Mouse (Mus musculus): ENCODE data around the gene Aldh9a1. TPM values are rescaled to one million over a fixed set of nuclear protein-coding genes. Genes with fewer than 3 reads are reported as not detected.
"Not testable (repeated sequence)": the region's sequence is repeated elsewhere in the genome, so short reads cannot be mapped to it uniquely, and the experiment has no call there.

Aldh9a1 gene
- polyA plus RNA-seq, 1 experiment, result 33.4 TPM

- no peaks in the 10 kb centered on the region for H3K4me1 ChIP-seq (ENCODE audit: control insufficient read depth, insufficient read depth, low read length)
- TF ChIP-seq CTCF (IDR thresholded peaks at IDR 0.05; ENCODE audit: extremely low read depth, insufficient read depth, low read length), result no peak
- TF ChIP-seq POLR2A (IDR thresholded peaks at IDR 0.05; ENCODE audit: extremely low read depth, insufficient read depth, low read length), result no peak
- H3K27ac ChIP-seq (ENCODE audit: insufficient read depth, low read length), result no peak overlapping the region
- no peak overlapping the region for H3K4me3 ChIP-seq (ENCODE audit: insufficient read depth, low read length)
These were observed 28.1 kb upstream of the Aldh9a1 start for GRCm38 (mm10) chr1:167321691-167322090.

- H3K4me3 ChIP-seq (ENCODE audit: insufficient read depth, low read length), result no peak overlapping the region
- H3K4me1 ChIP-seq (ENCODE audit: control insufficient read depth, insufficient read depth, low read length), result no peaks in the 10 kb centered on the region
- no peak for TF ChIP-seq POLR2A (IDR thresholded peaks at IDR 0.05; ENCODE audit: extremely low read depth, insufficient read depth, low read length)
- TF ChIP-seq CTCF (IDR thresholded peaks at IDR 0.05; ENCODE audit: extremely low read depth, insufficient read depth, low read length), result no peak
- no peak overlapping the region for H3K27ac ChIP-seq (ENCODE audit: insufficient read depth, low read length)
These were observed 21.0 kb upstream of the Aldh9a1 start for GRCm38 (mm10) chr1:167328776-167329175.

GRCm38 (mm10) chr1:167331106-167331505 lies 18.7 kb upstream of the Aldh9a1 start:
- TF ChIP-seq CTCF (IDR thresholded peaks at IDR 0.05; ENCODE audit: extremely low read depth, insufficient read depth, low read length) (no peak), POLR2A (IDR thresholded peaks at IDR 0.05; ENCODE audit: extremely low read depth, insufficient read depth, low read length) (no peak)
- no peaks in the 10 kb centered on the region for H3K4me1 ChIP-seq (ENCODE audit: control insufficient read depth, insufficient read depth, low read length)
- H3K4me3 ChIP-seq (ENCODE audit: insufficient read depth, low read length), result no peak overlapping the region
- H3K27ac ChIP-seq (ENCODE audit: insufficient read depth, low read length), result no peak overlapping the region

GRCm38 (mm10) chr1:167336398-167336797 lies 13.4 kb upstream of the Aldh9a1 start:
- H3K4me1 ChIP-seq (ENCODE audit: control insufficient read depth, insufficient read depth, low read length), result no peaks in the 10 kb centered on the region
- H3K27ac ChIP-seq (ENCODE audit: insufficient read depth, low read length), result no peak overlapping the region
- H3K4me3 ChIP-seq (ENCODE audit: insufficient read depth, low read length), result no peak overlapping the region
- no peak for TF ChIP-seq CTCF (IDR thresholded peaks at IDR 0.05; ENCODE audit: extremely low read depth, insufficient read depth, low read length)
- TF ChIP-seq POLR2A (IDR thresholded peaks at IDR 0.05; ENCODE audit: extremely low read depth, insufficient read depth, low read length), result no peak

- H3K4me1 ChIP-seq (ENCODE audit: control insufficient read depth, insufficient read depth, low read length), result no peaks in the 10 kb centered on the region
- no peak overlapping the region for H3K27ac ChIP-seq (ENCODE audit: insufficient read depth, low read length)
- H3K4me3 ChIP-seq (ENCODE audit: insufficient read depth, low read length), result no peak overlapping the region
- TF ChIP-seq CTCF (IDR thresholded peaks at IDR 0.05; ENCODE audit: extremely low read depth, insufficient read depth, low read length) (peak; percentile 80), POLR2A (IDR thresholded peaks at IDR 0.05; ENCODE audit: extremely low read depth, insufficient read depth, low read length) (no peak)
These were observed 12.2 kb upstream of the Aldh9a1 start for GRCm38 (mm10) chr1:167337463-167338095.

GRCm38 (mm10) chr1:167339177-167339781 lies 10.5 kb upstream of the Aldh9a1 start:
- Histone ChIP-seq H3K4me3 (ENCODE audit: insufficient read depth, low read length) (no peak overlapping the region), H3K27ac (ENCODE audit: insufficient read depth, low read length) (no peak overlapping the region), H3K4me1 (ENCODE audit: control insufficient read depth, insufficient read depth, low read length) (no peaks in the 10 kb centered on the region)
- TF ChIP-seq POLR2A (IDR thresholded peaks at IDR 0.05; ENCODE audit: extremely low read depth, insufficient read depth, low read length) (no peak), CTCF (IDR thresholded peaks at IDR 0.05; ENCODE audit: extremely low read depth, insufficient read depth, low read length) (no peak)

GRCm38 (mm10) chr1:167340111-167340787 lies 9.5 kb upstream of the Aldh9a1 start:
- Histone ChIP-seq H3K27ac (ENCODE audit: insufficient read depth, low read length) (no peak overlapping the region), H3K4me1 (ENCODE audit: control insufficient read depth, insufficient read depth, low read length) (no peaks in the 10 kb centered on the region), H3K4me3 (ENCODE audit: insufficient read depth, low read length) (peak overlapping the region; percentile 12)
- no peak for TF ChIP-seq CTCF (IDR thresholded peaks at IDR 0.05; ENCODE audit: extremely low read depth, insufficient read depth, low read length)
- TF ChIP-seq POLR2A (IDR thresholded peaks at IDR 0.05; ENCODE audit: extremely low read depth, insufficient read depth, low read length), result no peak

- no peak for TF ChIP-seq POLR2A (IDR thresholded peaks at IDR 0.05; ENCODE audit: extremely low read depth, insufficient read depth, low read length)
- TF ChIP-seq CTCF (IDR thresholded peaks at IDR 0.05; ENCODE audit: extremely low read depth, insufficient read depth, low read length), result no peak
- Histone ChIP-seq H3K4me1 (ENCODE audit: control insufficient read depth, insufficient read depth, low read length) (no peaks in the 10 kb centered on the region), H3K27ac (ENCODE audit: insufficient read depth, low read length) (no peak overlapping the region), H3K4me3 (ENCODE audit: insufficient read depth, low read length) (no peak overlapping the region)
These were observed 8.8 kb upstream of the Aldh9a1 start for GRCm38 (mm10) chr1:167340910-167341528.

- no peak for TF ChIP-seq CTCF (IDR thresholded peaks at IDR 0.05; ENCODE audit: extremely low read depth, insufficient read depth, low read length)
- TF ChIP-seq POLR2A (IDR thresholded peaks at IDR 0.05; ENCODE audit: extremely low read depth, insufficient read depth, low read length), result no peak
- H3K4me1 ChIP-seq (ENCODE audit: control insufficient read depth, insufficient read depth, low read length), result no peaks in the 10 kb centered on the region
- no peak overlapping the region for H3K4me3 ChIP-seq (ENCODE audit: insufficient read depth, low read length)
- H3K27ac ChIP-seq (ENCODE audit: insufficient read depth, low read length), result no peak overlapping the region
These were observed 7.0 kb upstream of the Aldh9a1 start for GRCm38 (mm10) chr1:167342831-167343230.

- not testable (repeated sequence) for H3K4me3 ChIP-seq (ENCODE audit: insufficient read depth, low read length); H3K4me1 ChIP-seq (ENCODE audit: control insufficient read depth, insufficient read depth, low read length); H3K27ac ChIP-seq (ENCODE audit: insufficient read depth, low read length)
These were observed 3.7 kb upstream of the Aldh9a1 start for GRCm38 (mm10) chr1:167345994-167346520.

GRCm38 (mm10) chr1:167349206-167349605 lies 585 bp upstream of the Aldh9a1 start:
- H3K4me1 ChIP-seq (ENCODE audit: control insufficient read depth, insufficient read depth, low read length); H3K27ac ChIP-seq (ENCODE audit: insufficient read depth, low read length): not testable (repeated sequence)
- peak overlapping the region; percentile 77; the same call in 1 of the 2 replicates for H3K4me3 ChIP-seq (ENCODE audit: insufficient read depth, low read length)
